Mouse (Mus musculus) left cerebral cortex, adult 18-20 months (tissue): ENCODE measurements around the gene Urod. TPM values are rescaled to one million over a fixed set of nuclear protein-coding genes. Genes with fewer than 3 reads are reported as not detected.

Source experiments
- DNase-seq, 2 experiments: peaks; one replicate each; pipeline ENCODE4 v3.0.0; 2021 to 2022; ENCODE audit warnings: low spot score in 2 of 2, mixed read lengths in 1 of 2
- total RNA-seq, 2 experiments: library from RNA; stranded (reverse); gene quantifications; 2 replicates each; pipeline ENCODE4 v1.2.3; 2021

Urod gene
- total RNA-seq, 2 experiments from 2014 or later = 63.7 to 68.4 TPM

GRCm38 (mm10) chr4:116999513-117000154 lies 5.4 kb upstream of the Urod start:
- no peak for DNase-seq

GRCm38 (mm10) chr4:116995798-116996135 lies 1.6 kb upstream of the Urod start:
- DNase-seq = peak in 1 of 2 experiments; percentile 27

- DNase-seq = peak; percentile 37 to 60
Observed at GRCm38 (mm10) chr4:116995131-116995797, 1.1 kb upstream of the Urod start, which contains the start of gene Hectd3. TSS of gene Hectd3 (plus strand) at chr4:116995317.

GRCm38 (mm10) chr4:116991366-116991765 lies 2.8 kb downstream of the Urod start:
- peak; percentile 84 to 87 for DNase-seq

GRCm38 (mm10) chr4:116989731-116990130 lies 4.5 kb downstream of the Urod start:
- DNase-seq = no peak

- no peak for DNase-seq
Observed at GRCm38 (mm10) chr4:116987122-116987456, 7.1 kb downstream of the Urod start.

- DNase-seq = peak; percentile 59 to 61
Observed at GRCm38 (mm10) chr4:116986400-116987121, 7.7 kb downstream of the Urod start.

- no peak for DNase-seq
Observed at GRCm38 (mm10) chr4:116985681-116986080, 8.5 kb downstream of the Urod start.

GRCm38 (mm10) chr4:116976503-116976902 lies 17.7 kb downstream of the Urod start:
- no peak for DNase-seq

- DNase-seq = no peak
Observed at GRCm38 (mm10) chr4:116954951-116955350, 39.3 kb downstream of the Urod start.

GRCm38 (mm10) chr4:116951642-116952041 lies 42.6 kb downstream of the Urod start:
- DNase-seq = no peak

GRCm38 (mm10) chr4:116944055-116944454 lies 50.2 kb downstream of the Urod start:
- no peak for DNase-seq

GRCm38 (mm10) chr4:116942695-116943094 lies 51.5 kb downstream of the Urod start:
- DNase-seq = no peak

Other genes starting within 250 kb of the Urod start
- 10 to 100 TPM; 12.5 to 15.1 TPM for gene Toe1, start 186.8 kb downstream of the Urod start, total RNA-seq
- 1 to 10 TPM; 2.0 to 3.3 TPM for gene Mutyh, start 186.7 kb downstream of the Urod start, total RNA-seq
- 1 to 10 TPM; 1.5 to 1.6 TPM for gene Hpdl, start 172.7 kb downstream of the Urod start, total RNA-seq
- gene Zswim5, start 117.0 kb downstream of the Urod start, total RNA-seq = 10 to 100 TPM in 1 of 2 experiments, 1 to 10 TPM in 1; 9.6 to 10.9 TPM
- gene Hectd3, start 904 bp upstream of the Urod start, total RNA-seq = 10 to 100 TPM; 39.4 to 46.0 TPM
- 10 to 100 TPM; 18.8 to 20.6 TPM for gene Eif2b3, start 25.0 kb upstream of the Urod start, total RNA-seq
- gene Ptch2, start 101.7 kb upstream of the Urod start, total RNA-seq = 1 to 10 TPM; 1.1 to 2.0 TPM
- 10 to 100 TPM; 13.1 to 14.2 TPM for gene Btbd19, start 131.3 kb upstream of the Urod start, total RNA-seq
- gene Tctex1d4, start 132.4 kb upstream of the Urod start, total RNA-seq = under 1 TPM in 1 of 2 experiments, not detected in 1; 0.77 TPM
- 10 to 100 TPM; 16.9 to 17.3 TPM for gene Plk3, start 139.6 kb upstream of the Urod start, total RNA-seq
- 100 to 1,000 TPM; 585 to 613 TPM for gene Rps8, start 161.8 kb upstream of the Urod start, total RNA-seq
- gene Kif2c, start 188.2 kb upstream of the Urod start, total RNA-seq = under 1 TPM in 1 of 2 experiments, not detected in 1; 0.16 TPM